In genomic region chr10:17330904-17331606, GRCm38 (mm10) we compare ENCODE assay signal across 8 mouse cellular contexts.
DNase-seq lines count a peak whose midpoint lies in the region; ATAC-seq and TF ChIP-seq lines count a peak whose summit lies in the region.

No protein-coding gene starts in this region.

- no peak for DNase-seq in frontal cortex, postnatal 25 days (ENCODE audit: low spot score in 2 of 2)
- DNase-seq in CH12.LX (ENCODE audit: extremely low read depth), result no peak
- DNase-seq in embryonic facial prominence, embryonic 10.5 days (ENCODE audit: low spot score), result no peak
- DNase-seq in limb, embryonic 10.5 days (ENCODE audit: low spot score), result no peak
- peak; percentile 53 for DNase-seq in retina, embryonic 14.5 days (ENCODE audit: low spot score)
- DNase-seq in spleen, postnatal 36 days (ENCODE audit: low spot score in 2 of 2), result no peak
- no peak for DNase-seq in layer of hippocampus, adult 8-10 months (ENCODE audit: low spot score in 2 of 2)

- H3K4me3 ChIP-seq in CH12.LX (replicated peaks in 1 of 3; ENCODE audit: low read depth in 2 of 3, low read length in 2 of 3, poor library complexity in 1 of 3), result peak overlapping the region in 1 of 3 experiments; percentile 24
- H3K4me3 ChIP-seq in embryonic facial prominence, embryonic 10.5 days, result peak overlapping the region; percentile 54
- H3K4me3 ChIP-seq in limb, embryonic 10.5 days, result peak overlapping the region; percentile 42

- H3K9me3 ChIP-seq in CH12.LX (replicated peaks; ENCODE audit: low read length), result no peaks in the 10 kb centered on the region
- no peaks in the 10 kb centered on the region for H3K9me3 ChIP-seq in embryonic facial prominence, embryonic 10.5 days
- no peaks in the 10 kb centered on the region for H3K9me3 ChIP-seq in limb, embryonic 10.5 days (replicated peaks)

- TF ChIP-seq RAD21 in CH12.LX (IDR thresholded peaks at IDR 0.05; ENCODE audit: low read depth, low read length), result no peak

- H3K36me3 ChIP-seq in CH12.LX (replicated peaks in 1 of 2; ENCODE audit: control insufficient read depth in 1 of 2, insufficient read depth in 1 of 2, low read length in 1 of 2), result no peaks in the 10 kb centered on the region
- H3K36me3 ChIP-seq in embryonic facial prominence, embryonic 10.5 days (replicated peaks), result no peaks in the 10 kb centered on the region
- H3K36me3 ChIP-seq in limb, embryonic 10.5 days, result no peaks in the 10 kb centered on the region

- in situ Hi-C loops in CH12.LX (cut with MboI; ENCODE audit: low pct_ligation_motif_present, low pct_unique_long_range_greater_than_20kb, low sequenced_read_pairs), result no loop called here

- no peak for TF ChIP-seq POLR2A in CH12.LX (IDR thresholded peaks at IDR 0.05; ENCODE audit: low read depth, low read length)

- H3K4me1 ChIP-seq in CH12.LX (ENCODE audit: control insufficient read depth in 1 of 2, insufficient read depth in 2 of 2), result peaks cover 5 to 27% of the 10 kb centered on the region in 2 experiments; a peak in 3 of 4 replicates
- H3K4me1 ChIP-seq in embryonic facial prominence, embryonic 10.5 days, result peaks cover 39% of the 10 kb centered on the region
- peaks cover 45% of the 10 kb centered on the region for H3K4me1 ChIP-seq in limb, embryonic 10.5 days

- TF ChIP-seq EP300 in CH12.LX (IDR thresholded peaks at IDR 0.05; ENCODE audit: low read length), result no peak

- peak overlapping the region; percentile 13; the same call in 1 of the 2 replicates for H3K9ac ChIP-seq in CH12.LX (ENCODE audit: insufficient read depth, low read depth)

- peak; percentile 81 for ATAC-seq in frontal cortex, adult (ENCODE audit: low TSS enrichment)

- no peaks in the 10 kb centered on the region for H3K79me2 ChIP-seq in CH12.LX (replicated peaks; ENCODE audit: control insufficient read depth, extremely low read depth, insufficient read depth, poor library complexity, severe bottlenecking)

- no peaks in the 10 kb centered on the region for H3K27me3 ChIP-seq in CH12.LX (replicated peaks)
- H3K27me3 ChIP-seq in embryonic facial prominence, embryonic 10.5 days (replicated peaks; ENCODE audit: low read depth, poor library complexity, severe bottlenecking), result no peaks in the 10 kb centered on the region
- no peaks in the 10 kb centered on the region for H3K27me3 ChIP-seq in limb, embryonic 10.5 days (ENCODE audit: low read depth, poor library complexity, severe bottlenecking)

- peak overlapping the region; percentile 4 for H3K4me2 ChIP-seq in CH12.LX (ENCODE audit: insufficient read depth, low read depth, poor library complexity, severe bottlenecking)

- no peak overlapping the region for H3K27ac ChIP-seq in CH12.LX (ENCODE audit: insufficient read depth, low read depth)
- peak overlapping the region; percentile 81 for H3K27ac ChIP-seq in embryonic facial prominence, embryonic 10.5 days (replicated peaks)
- H3K27ac ChIP-seq in limb, embryonic 10.5 days, result peak overlapping the region; percentile 81

- dilution Hi-C loops in CH12.LX (cut with MboI; ENCODE audit: extremely low pct_ligation_motif_present, extremely low pct_unique_long_range_greater_than_20kb, low sequenced_read_pairs), result no loop called here

- WGBS in embryonic facial prominence, embryonic 10.5 days, result 5% methylated on average over 6 of the region's 6 CpGs
- 16% methylated on average over 6 of the region's 6 CpGs for WGBS in limb, embryonic 10.5 days

- TF ChIP-seq CTCF in CH12.LX (conservative IDR thresholded peaks at IDR 0.05 in 1 of 2, IDR thresholded peaks at IDR 0.05 in 1 of 2; ENCODE audit: low read depth in 2 of 2, low read length in 2 of 2), result no peak

TF ChIP-seq in CH12.LX, 34 proteins besides CTCF, POLR2A, EP300 and RAD21:
- TF ChIP-seq MYC (IDR thresholded peaks at IDR 0.05; ENCODE audit: low read depth, low read length), result no peak
- TF ChIP-seq IRF4 (IDR thresholded peaks at IDR 0.05; ENCODE audit: low read depth, low read length), result no peak
- no peak for TF ChIP-seq TCF12 (IDR thresholded peaks at IDR 0.05; ENCODE audit: low read depth, low read length)
- TF ChIP-seq BHLHE40 (IDR thresholded peaks at IDR 0.05; ENCODE audit: low read depth, low read length), result no peak
- 0 out of 2 replicates have a peak, but pooled peaks have one; percentile 27 for TF ChIP-seq ZNF384 (IDR thresholded peaks at IDR 0.05; ENCODE audit: low read depth, low read length)
